8 mouse cellular contexts compared by ENCODE assay signal in the genomic region with DNA sequence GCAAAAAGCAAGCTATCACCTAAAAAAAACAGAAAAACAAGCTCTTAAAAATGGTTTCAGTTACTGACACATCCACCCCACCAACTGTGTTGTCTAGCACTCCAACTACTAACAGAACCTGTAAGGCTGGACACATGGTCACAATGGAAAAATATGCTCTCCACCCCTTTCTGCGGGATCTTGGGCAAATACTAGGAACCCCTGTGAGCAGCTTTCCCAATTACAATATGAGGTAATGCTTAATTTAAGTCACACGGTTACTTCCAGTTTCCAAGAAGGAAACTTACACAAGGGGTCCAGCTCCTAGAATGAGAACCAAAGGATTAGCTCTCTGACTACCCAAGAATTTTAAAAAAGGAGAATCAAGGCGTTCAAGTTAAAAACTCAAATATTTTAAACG. TPM values are rescaled to one million over a fixed set of nuclear protein-coding genes. Genes with fewer than 3 reads are reported as not detected.
DNase-seq lines count a peak whose midpoint lies in the region; ATAC-seq and TF ChIP-seq lines count a peak whose summit lies in the region.

No protein-coding gene starts in this region.

- in situ Hi-C loops in ES-E14 (cut with MboI; ENCODE audit: low sequenced_read_pairs in 2 of 2, unreplicated experiment in 2 of 2), result no loop called here

- H3K9ac ChIP-seq in ES-E14 (ENCODE audit: insufficient read depth, low read depth, low read length, poor library complexity, severe bottlenecking), result no peak overlapping the region
- H3K9ac ChIP-seq in hindbrain, embryonic 11.5 days (ENCODE audit: low read depth, low read length), result peak overlapping the region; percentile 92; the same call in 1 of the 2 replicates
- H3K9ac ChIP-seq in lung, postnatal 0 days (replicated peaks; ENCODE audit: low read depth), result peak overlapping the region; percentile 98

- ATAC-seq in hindbrain, embryonic 11.5 days (ENCODE audit: low FRiP score), result no peak
- peak; percentile 37 for ATAC-seq in lung, postnatal 0 days
- ATAC-seq in CD4-positive, CD25-positive, alpha-beta regulatory T cell, adult 4 months, result no peak

- H3K4me2 ChIP-seq in hindbrain, embryonic 11.5 days (replicated peaks; ENCODE audit: low read depth, low read length), result peak overlapping the region; percentile 72
- peak overlapping the region; percentile 76 for H3K4me2 ChIP-seq in lung, postnatal 0 days (replicated peaks; ENCODE audit: low read depth, low read length)

- WGBS in hindbrain, embryonic 11.5 days, result 46% methylated on average over 4 of the region's 4 CpGs
- 17% methylated on average over 4 of the region's 4 CpGs for WGBS in lung, postnatal 0 days

- no peaks in the 10 kb centered on the region for H3K4me1 ChIP-seq in ES-E14 (ENCODE audit: control insufficient read depth in 2 of 2, insufficient read depth in 2 of 2, low read length in 2 of 2, poor library complexity in 1 of 2)
- 0 out of 2 replicates have a peak, but pooled peaks cover 2% of the 10 kb centered on the region for H3K4me1 ChIP-seq in hindbrain, embryonic 11.5 days (replicated peaks; ENCODE audit: control insufficient read depth, insufficient read depth, low read length)
- peaks cover 3% of the 10 kb centered on the region; the same call in 1 of the 2 replicates for H3K4me1 ChIP-seq in lung, postnatal 0 days (ENCODE audit: insufficient read depth, low read depth, low read length)

- peak; percentile 37 for TF ChIP-seq EP300 in lung, postnatal 0 days (IDR thresholded peaks at IDR 0.05)

- H3K27ac ChIP-seq in ES-E14 (ENCODE audit: insufficient read depth, low read depth, low read length, poor library complexity, severe bottlenecking), result no peak overlapping the region
- H3K27ac ChIP-seq in hindbrain, embryonic 11.5 days (ENCODE audit: low read depth, low read length), result no peak overlapping the region
- H3K27ac ChIP-seq in lung, postnatal 0 days (ENCODE audit: low read length), result peak overlapping the region; percentile 95

- peak overlapping the region; percentile 86 to 92; a peak in 3 of 4 replicates for H3K4me3 ChIP-seq in ES-E14 (ENCODE audit: insufficient read depth in 1 of 2, low read depth in 1 of 2, low read length in 2 of 2, poor library complexity in 1 of 2, severe bottlenecking in 1 of 2)
- H3K4me3 ChIP-seq in hindbrain, embryonic 11.5 days (ENCODE audit: low read depth, low read length), result peak overlapping the region; percentile 84
- H3K4me3 ChIP-seq in lung, postnatal 0 days (ENCODE audit: low read depth, low read length), result peak overlapping the region; percentile 95

- no peaks in the 10 kb centered on the region for H3K9me3 ChIP-seq in ES-E14 (ENCODE audit: control insufficient read depth, insufficient read depth, low read depth, low read length)
- no peaks in the 10 kb centered on the region for H3K9me3 ChIP-seq in hindbrain, embryonic 11.5 days (ENCODE audit: control insufficient read depth, low read length)
- no peaks in the 10 kb centered on the region for H3K9me3 ChIP-seq in lung, postnatal 0 days (ENCODE audit: low read length)

- peaks cover 3% of the 10 kb centered on the region for H3K36me3 ChIP-seq in ES-E14 (ENCODE audit: control insufficient read depth, insufficient read depth, low read length, poor library complexity, severe bottlenecking)
- H3K36me3 ChIP-seq in hindbrain, embryonic 11.5 days (ENCODE audit: control insufficient read depth, insufficient read depth, low read length), result no peaks in the 10 kb centered on the region
- peaks cover 21% of the 10 kb centered on the region; the same call in 1 of the 2 replicates for H3K36me3 ChIP-seq in lung, postnatal 0 days (ENCODE audit: insufficient read depth, low read length)

- no peaks in the 10 kb centered on the region for H3K27me3 ChIP-seq in hindbrain, embryonic 11.5 days (ENCODE audit: control insufficient read depth, insufficient read depth, low read length)
- no peaks in the 10 kb centered on the region for H3K27me3 ChIP-seq in lung, postnatal 0 days (replicated peaks; ENCODE audit: insufficient read depth, low read length)

- DNase-seq in embryo, embryonic 10.5 days (ENCODE audit: low spot score), result peak; percentile 36
- DNase-seq in embryo, embryonic 11 days, result no peak
- DNase-seq in ES-E14 (ENCODE audit: low read depth, low spot score), result no peak
- no peak for DNase-seq in hindbrain, embryonic 11.5 days (ENCODE audit: low spot score)
- peak; percentile 89 for DNase-seq in lung, postnatal 0 days (ENCODE audit: low spot score)
- DNase-seq in urinary bladder, postnatal 4 days (ENCODE audit: low spot score in 2 of 2), result no peak
- no peak for DNase-seq in kidney, adult 9 months

- TF ChIP-seq CTCF in lung, postnatal 0 days (IDR thresholded peaks at IDR 0.05), result no peak

TF ChIP-seq in ES-E14, 5 proteins besides CTCF, POLR2A, EP300 and RAD21:
- TF ChIP-seq ZNF384 (IDR thresholded peaks at IDR 0.05; ENCODE audit: low read depth, low read length) (no peak), CHD2 (IDR thresholded peaks at IDR 0.05; ENCODE audit: low read depth, low read length) (no peak), HCFC1 (IDR thresholded peaks at IDR 0.05; ENCODE audit: borderline replicate concordance, insufficient read depth, low read length) (no peak), MAFK (IDR thresholded peaks at IDR 0.05; ENCODE audit: insufficient read depth, low read depth, low read length) (no peak), ZC3H11A (IDR thresholded peaks at IDR 0.05; ENCODE audit: borderline replicate concordance, low read depth, low read length) (no peak)

RNA-seq across cellular contexts. Expression of gene Sav1, which starts 1.3 kb away (rescaled TPM):
- total RNA-seq in ES-E14 (2012; rRNA removed), result 17.0 and 17.8 TPM in 2 replicates
- polyA plus RNA-seq in hindbrain, embryonic 11.5 days (2014; fragmentation: Nextera tagmentation; extraction: Ambion mirVana), result 7.3 and 8.5 TPM in 2 replicates
- 10.7 and 12.2 TPM in 2 replicates for polyA plus RNA-seq in lung, postnatal 0 days (2015; fragmentation: Nextera tagmentation; extraction: Ambion mirVana)
- polyA plus RNA-seq in CD4-positive, CD25-positive, alpha-beta regulatory T cell, adult 4 months (2017; shearing (Covaris generic)), result 1 to 10 TPM; 3.0 to 5.0 TPM

Comparison
In these comparisons a context has a peak if more than half of its experiments do, and no peak if none do; other contexts are left out.
1. DNase-seq: peak in embryo, embryonic 10.5 days (single experiment) and lung, postnatal 0 days (single experiment); none in embryo, embryonic 11 days (single experiment), ES-E14 (single experiment), hindbrain, embryonic 11.5 days (single experiment), urinary bladder, postnatal 4 days (0 of 2) and kidney, adult 9 months (single experiment).
2. Peak in every context shown above with its lines, with median percentiles within 50 percentile points of each other: H3K4me3 ChIP-seq.